Mouse (Mus musculus): ENCODE results near the gene Notch3. TPM values are rescaled to one million over a fixed set of nuclear protein-coding genes. Genes with fewer than 3 reads are reported as not detected.
"Not testable (repeated sequence)": the region's sequence is repeated elsewhere in the genome, so short reads cannot be mapped to it uniquely, and the experiment has no call there.

Notch3 gene
- polyA plus RNA-seq, 1 experiment from 2014 or later: 23.4 TPM

DNA sequence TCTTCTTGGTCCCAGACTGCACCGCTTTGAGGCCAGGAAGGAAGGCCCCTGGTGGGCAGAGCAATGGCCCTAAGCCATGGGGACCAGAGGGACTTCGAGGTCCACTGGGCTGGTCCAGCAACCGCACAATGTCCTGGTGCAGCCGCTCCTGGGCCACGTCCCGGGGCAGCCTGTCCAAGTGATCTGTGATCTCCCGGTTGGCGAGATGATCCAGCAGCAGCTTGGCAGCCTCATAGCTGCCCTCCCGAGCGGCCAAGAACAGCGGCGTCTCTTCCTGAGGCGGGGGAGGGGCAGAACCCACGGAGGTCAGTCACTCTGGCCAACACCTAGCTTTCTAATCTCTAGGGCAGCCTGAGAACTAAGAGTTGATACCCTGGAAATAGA is 44.1 kb downstream of the Notch3 start:
- DNase-seq (ENCODE audit: low spot score): no peak
- Histone ChIP-seq H3K9me3 (replicated peaks) (no peaks in the 10 kb centered on the region; the same call in 1 of the 2 replicates), H3K36me3 (peaks cover 78% of the 10 kb centered on the region), H3K4me3 (no peak overlapping the region), H3K27me3 (ENCODE audit: low read depth, poor library complexity, severe bottlenecking) (no peaks in the 10 kb centered on the region), H3K27ac (replicated peaks) (no peak overlapping the region), H3K4me1 (peaks cover 11% of the 10 kb centered on the region)
- 83% methylated on average over 14 of the region's 14 CpGs for WGBS

DNA sequence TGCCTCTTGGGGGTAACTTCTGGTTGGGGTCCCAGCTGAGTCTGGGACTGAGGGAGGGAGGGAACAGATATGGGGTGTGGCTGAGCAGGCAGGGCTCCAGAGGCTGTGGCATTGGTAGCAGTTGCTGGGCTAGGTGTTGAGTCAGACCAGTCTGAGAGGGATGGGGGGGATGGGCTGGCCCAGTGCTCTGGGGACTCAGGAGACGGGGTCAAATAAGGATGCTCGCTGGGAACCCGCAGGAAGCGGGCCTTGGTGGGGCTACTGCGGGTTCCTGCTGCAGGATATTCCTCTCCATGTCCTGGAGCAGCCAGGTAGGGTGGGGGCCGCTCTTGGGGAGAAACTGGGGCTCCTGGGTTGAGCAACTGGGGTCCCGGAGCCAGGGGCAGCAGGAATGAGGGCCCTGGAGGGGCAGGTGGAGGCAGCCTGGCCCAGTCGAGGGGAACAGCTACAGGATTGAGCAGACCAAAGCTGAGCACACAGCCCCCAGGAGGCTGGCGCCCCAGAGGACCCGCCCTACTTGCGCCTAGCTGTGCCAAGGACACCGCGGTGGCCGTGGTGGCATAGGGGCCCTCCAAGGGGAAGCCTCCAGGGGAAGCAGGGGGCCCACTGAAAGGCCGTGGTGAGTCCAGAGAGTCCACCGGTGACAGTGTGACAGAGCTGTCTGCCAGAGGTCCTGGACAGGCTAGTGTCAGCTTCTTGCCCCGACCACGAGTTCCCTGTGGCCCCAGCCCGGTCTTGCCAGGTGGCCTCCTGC is 44.6 kb downstream of the Notch3 start:
- Histone ChIP-seq H3K9me3 (replicated peaks) (no peaks in the 10 kb centered on the region; the same call in 1 of the 2 replicates), H3K36me3 (peaks cover 73% of the 10 kb centered on the region), H3K27ac (replicated peaks) (no peak overlapping the region), H3K4me1 (peaks cover 16% of the 10 kb centered on the region), H3K4me3 (no peak overlapping the region), H3K27me3 (ENCODE audit: low read depth, poor library complexity, severe bottlenecking) (peaks cover 5% of the 10 kb centered on the region)
- DNase-seq (ENCODE audit: low spot score): no peak
- 82% methylated on average over 19 of the region's 19 CpGs for WGBS

DNA sequence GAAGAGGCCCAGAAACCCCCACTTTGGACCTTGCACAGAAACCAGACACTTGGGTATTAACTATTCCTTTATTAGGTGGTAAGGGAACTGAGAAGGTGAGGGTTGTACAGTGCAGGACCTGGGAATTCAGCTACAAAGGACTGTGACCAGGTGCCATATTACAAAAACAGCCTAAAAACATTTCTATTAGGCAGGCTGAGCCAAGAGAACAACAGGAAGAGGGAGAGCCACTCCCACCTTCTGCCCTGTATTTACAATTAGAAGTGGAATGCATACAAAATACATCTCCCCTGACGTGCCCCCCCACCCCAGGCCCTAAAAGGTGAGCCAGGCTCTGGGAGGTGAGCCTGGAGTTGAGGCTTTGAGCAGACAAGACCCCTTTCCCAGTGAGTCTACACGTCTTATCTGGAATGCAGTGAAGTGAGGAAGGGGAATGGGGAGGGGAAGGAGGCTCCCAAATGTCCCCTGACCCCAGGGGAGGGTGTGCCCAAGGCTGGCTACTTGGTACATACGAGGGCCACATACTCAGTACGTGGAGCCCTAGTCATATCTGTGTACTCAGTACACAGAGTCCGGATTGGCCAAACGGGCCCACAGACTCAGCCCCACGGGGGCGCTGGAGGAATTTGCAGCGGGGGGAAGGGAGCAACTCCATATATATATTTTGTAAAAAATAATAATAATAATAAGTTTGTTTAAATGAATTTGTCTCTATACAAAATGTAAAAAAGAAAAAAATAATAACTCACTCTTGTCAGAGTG is 45.7 kb downstream of the Notch3 start:
- no peak for DNase-seq (ENCODE audit: low spot score)

DNA sequence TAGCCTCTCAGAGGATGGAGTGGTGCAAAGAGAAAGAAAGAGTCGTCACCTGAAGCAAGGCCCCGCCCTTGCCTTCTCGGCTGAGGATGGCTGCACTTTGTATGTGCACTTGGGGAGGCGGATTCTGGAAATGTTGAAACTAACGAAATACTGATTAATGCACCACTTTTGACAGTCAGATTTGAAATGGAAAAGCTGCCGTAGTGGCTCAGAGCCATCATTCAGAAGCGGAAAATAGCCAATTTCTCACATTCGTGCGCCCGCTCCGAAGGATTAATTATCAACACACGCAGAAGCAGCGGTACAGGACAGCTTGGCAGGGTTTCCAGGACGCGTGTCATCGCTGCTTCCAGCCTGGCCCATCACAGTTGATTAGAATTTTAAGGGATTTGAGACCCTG is 47.5 kb downstream of the Notch3 start:
- Histone ChIP-seq H3K27me3 (ENCODE audit: low read depth, poor library complexity, severe bottlenecking) (peaks cover 31% of the 10 kb centered on the region), H3K4me1 (peaks cover 20% of the 10 kb centered on the region), H3K27ac (replicated peaks) (no peak overlapping the region), H3K9me3 (replicated peaks) (no peaks in the 10 kb centered on the region), H3K4me3 (no peak overlapping the region), H3K36me3 (peaks cover 46% of the 10 kb centered on the region)
- DNase-seq (ENCODE audit: low spot score): no peak
- WGBS: 88% methylated on average over 16 of the region's 16 CpGs

More for the DNA sequence above, 45.7 kb downstream of the Notch3 start:
- no peak overlapping the region for H3K27ac ChIP-seq (replicated peaks)
- peaks cover 62% of the 10 kb centered on the region for H3K36me3 ChIP-seq
- WGBS: 88% methylated on average over 9 of the region's 9 CpGs
- peaks cover 15% of the 10 kb centered on the region for H3K27me3 ChIP-seq (ENCODE audit: low read depth, poor library complexity, severe bottlenecking)
- no peak overlapping the region for H3K4me3 ChIP-seq
- H3K4me1 ChIP-seq: peaks cover 16% of the 10 kb centered on the region
- H3K9me3 ChIP-seq (replicated peaks): no peaks in the 10 kb centered on the region

DNA sequence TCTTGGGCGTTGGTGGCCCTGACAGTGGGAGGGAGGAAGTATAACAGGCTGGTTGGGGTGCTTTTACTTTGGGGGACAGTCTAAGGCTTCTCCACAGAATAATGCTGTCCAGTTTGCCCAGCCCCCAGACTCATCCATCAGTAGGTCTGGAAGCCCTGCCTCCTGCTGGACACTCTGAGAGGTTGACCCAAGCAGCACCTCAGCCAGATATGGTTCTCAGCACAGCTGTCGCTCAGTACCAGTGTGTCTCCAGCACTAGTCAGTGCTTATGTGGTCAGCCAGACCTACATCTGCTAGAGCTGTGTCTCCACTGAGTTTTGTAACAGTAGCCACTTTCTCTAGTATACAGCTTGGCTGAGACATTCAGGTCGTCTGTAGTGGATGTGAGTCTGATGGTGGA is 48.2 kb downstream of the Notch3 start:
- Histone ChIP-seq H3K27ac (replicated peaks) (peak overlapping the region; percentile 33; the same call in 1 of the 2 replicates), H3K4me3 (peak overlapping the region; percentile 23), H3K27me3 (ENCODE audit: low read depth, poor library complexity, severe bottlenecking) (peaks cover 38% of the 10 kb centered on the region), H3K4me1 (peaks cover 27% of the 10 kb centered on the region), H3K36me3 (peaks cover 39% of the 10 kb centered on the region), H3K9me3 (replicated peaks) (no peaks in the 10 kb centered on the region)
- WGBS: 22% methylated on average over 3 of the region's 3 CpGs
- DNase-seq (ENCODE audit: low spot score): no peak

DNA sequence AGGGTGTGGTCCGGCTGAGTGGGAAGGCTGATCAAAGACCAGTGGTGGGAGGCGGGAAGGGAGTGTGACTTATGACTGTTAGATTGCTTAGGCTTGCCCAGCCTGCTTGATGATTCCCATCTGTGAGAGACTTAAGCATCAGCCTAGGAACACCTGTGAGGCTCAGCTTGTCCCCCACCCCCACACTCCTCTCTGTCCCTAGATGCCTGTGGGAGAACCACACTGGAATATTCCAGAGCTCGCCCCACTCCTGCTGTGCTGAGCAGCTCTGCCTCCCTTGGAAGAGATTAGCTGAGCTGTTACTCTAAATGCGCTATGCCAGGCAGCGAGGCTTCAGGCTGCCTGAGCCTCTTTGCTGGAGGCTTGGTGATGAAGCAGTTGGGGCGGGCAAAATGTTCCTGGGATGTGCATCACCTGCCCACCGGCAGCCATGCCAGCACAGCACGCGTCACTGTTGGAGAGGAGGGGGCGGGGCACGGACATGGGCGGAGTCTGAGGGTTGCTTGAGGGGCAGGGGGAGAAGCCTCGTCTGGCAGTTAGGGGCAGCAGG is 48.7 kb downstream of the Notch3 start:
- peak; percentile 61 for DNase-seq (ENCODE audit: low spot score)
- Histone ChIP-seq H3K27ac (replicated peaks) (peak overlapping the region; percentile 33; the same call in 1 of the 2 replicates), H3K36me3 (peaks cover 34% of the 10 kb centered on the region), H3K4me3 (peak overlapping the region; percentile 23), H3K27me3 (ENCODE audit: low read depth, poor library complexity, severe bottlenecking) (peaks cover 43% of the 10 kb centered on the region), H3K4me1 (peaks cover 33% of the 10 kb centered on the region)
- 5% methylated on average over 13 of the region's 13 CpGs for WGBS
- not testable (repeated sequence) for H3K9me3 ChIP-seq (replicated peaks)

DNA sequence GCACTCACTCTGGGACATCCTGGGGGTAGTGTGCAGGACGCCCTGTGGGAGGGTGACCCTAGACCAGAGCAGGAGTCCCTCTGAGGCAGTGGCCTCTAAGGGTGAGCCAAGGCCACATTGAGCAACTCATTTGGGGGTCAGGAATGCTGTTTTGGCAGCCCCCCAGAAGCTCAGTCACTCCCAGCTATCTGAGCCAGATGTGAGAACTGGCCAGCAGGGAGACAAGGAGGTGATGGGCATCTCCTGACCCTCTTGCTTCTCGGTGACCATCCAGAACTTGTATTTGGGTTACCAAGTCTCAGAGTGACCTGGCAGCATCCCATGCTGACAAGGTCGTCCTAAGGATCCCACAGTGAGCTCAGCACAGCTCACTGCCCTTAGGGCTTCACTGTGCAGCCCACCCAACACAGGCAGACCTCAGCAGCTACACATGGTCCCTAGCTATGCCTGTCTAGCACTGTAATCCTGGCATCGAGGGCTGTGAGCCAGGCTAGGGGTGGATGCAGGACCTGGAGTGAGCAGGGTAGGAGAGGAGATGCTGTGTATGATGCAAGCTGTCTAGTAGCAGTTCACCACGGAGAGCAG is 49.3 kb downstream of the Notch3 start:
- Histone ChIP-seq H3K27ac (replicated peaks) (no peak overlapping the region), H3K4me3 (no peak overlapping the region), H3K27me3 (ENCODE audit: low read depth, poor library complexity, severe bottlenecking) (peaks cover 49% of the 10 kb centered on the region), H3K36me3 (peaks cover 28% of the 10 kb centered on the region), H3K4me1 (peaks cover 34% of the 10 kb centered on the region), H3K9me3 (replicated peaks) (no peaks in the 10 kb centered on the region)
- 47% methylated on average over 5 of the region's 5 CpGs for WGBS
- no peak for DNase-seq (ENCODE audit: low spot score)

DNA sequence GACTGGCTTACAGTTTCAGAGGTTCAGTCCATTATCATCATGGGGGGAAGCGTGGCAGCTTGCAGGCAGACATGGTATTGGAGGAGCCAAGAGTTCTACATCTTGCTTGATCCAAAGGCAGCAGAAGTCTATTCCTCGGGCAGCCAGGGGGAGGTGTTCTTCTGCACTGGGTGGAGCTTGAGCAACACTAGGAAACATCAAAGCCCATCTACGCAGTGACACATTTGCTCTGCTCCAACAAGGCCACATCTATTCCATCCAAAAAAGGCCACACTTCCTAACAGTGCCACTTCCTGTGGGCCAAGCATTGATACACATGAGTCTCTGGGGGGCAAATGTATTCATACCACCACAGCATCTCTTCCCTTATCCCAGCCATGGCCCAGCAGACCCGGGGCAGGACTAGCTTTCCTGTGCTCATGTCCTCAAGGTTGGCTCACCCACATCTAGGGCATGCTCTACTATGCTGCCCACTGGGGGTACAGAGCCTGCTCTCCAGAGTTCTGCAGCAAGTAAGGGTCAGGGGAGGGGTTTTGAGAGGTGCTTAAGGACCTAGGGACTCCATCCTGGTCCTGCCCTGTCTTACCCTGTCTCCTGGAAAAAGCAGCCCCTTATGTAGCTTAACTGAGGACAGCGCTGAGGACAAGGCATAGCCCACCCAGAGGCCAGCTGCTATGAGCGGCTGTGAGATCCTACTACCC is 49.9 kb downstream of the Notch3 start:
- Histone ChIP-seq H3K36me3 (peaks cover 22% of the 10 kb centered on the region), H3K9me3 (replicated peaks) (no peaks in the 10 kb centered on the region), H3K27ac (replicated peaks) (no peak overlapping the region), H3K27me3 (ENCODE audit: low read depth, poor library complexity, severe bottlenecking) (peaks cover 52% of the 10 kb centered on the region), H3K4me1 (peaks cover 34% of the 10 kb centered on the region), H3K4me3 (no peak overlapping the region)
- no peak for DNase-seq (ENCODE audit: low spot score)
- WGBS: 72% methylated on average over 6 of the region's 6 CpGs

DNA sequence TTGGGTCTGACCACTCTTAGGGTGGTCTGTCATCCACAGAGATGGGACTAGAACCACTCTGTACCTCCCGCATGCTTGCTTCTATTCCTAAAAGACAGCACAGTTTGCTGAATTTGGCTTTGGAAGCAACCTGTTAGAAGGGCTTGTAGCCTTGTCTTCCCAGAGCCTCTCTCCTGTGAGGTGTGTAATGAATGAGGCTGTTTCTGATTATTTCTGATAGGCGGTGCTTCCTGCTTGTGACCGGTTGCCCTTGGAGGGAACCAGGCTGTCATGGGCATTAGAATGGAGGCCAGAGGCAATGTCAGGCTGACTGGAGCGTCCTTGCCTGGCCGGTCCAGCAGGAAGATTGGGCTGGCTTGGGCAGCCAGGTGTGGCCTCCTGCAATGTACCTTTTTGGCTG is 52.2 kb downstream of the Notch3 start:
- H3K27me3 ChIP-seq (ENCODE audit: low read depth, poor library complexity, severe bottlenecking): peaks cover 62% of the 10 kb centered on the region
- peaks cover 45% of the 10 kb centered on the region for H3K4me1 ChIP-seq
- not testable (repeated sequence) for H3K36me3 ChIP-seq; DNase-seq (ENCODE audit: low spot score); H3K27ac ChIP-seq (replicated peaks); H3K9me3 ChIP-seq (replicated peaks)
- peak overlapping the region; percentile 65 for H3K4me3 ChIP-seq
- WGBS: 65% methylated on average over 5 of the region's 5 CpGs

DNA sequence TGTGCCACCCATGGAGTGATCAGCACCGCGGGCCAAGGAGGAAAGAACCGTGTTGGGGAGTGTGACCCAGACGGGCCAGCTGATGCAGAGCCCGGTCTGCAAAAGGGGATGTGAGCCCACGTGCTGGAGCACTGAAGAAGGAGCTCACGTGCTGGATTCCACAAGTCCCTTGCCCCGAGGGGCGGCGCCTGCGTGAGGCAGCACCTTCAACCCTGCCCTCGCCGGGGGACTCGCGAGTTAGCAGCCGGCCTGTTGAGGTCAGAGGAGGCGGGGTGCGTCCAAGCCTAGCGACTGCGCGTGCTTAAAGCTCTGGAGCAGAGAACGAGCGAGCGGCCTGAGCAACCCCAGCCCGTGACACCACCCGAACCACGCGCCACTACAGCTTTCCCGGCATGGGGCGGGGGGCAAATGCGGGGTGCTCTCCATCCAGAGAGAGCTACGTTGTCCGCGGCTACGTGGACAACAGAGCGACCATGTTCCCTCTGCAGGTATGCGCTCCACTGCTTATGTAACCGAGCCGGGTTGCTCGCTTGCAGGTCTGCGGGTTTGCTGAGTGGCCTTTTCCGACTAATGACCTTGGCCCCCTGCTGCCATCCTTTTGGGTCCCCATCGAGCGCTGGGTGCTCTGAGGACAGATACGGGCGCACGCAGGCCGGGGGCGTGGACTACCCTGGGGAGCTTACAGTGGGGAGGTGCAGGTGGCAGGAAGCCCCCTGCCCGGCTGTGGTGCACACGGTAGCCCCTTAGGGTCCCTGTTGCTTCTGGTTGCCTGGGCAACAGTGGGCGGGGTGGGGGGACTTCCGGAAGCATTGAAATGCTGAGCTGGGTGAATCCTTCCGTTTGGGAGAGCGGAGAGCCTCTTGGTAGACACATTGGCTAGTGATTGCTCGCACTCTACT is 52.9 kb downstream of the Notch3 start:
- Histone ChIP-seq H3K4me1 (peaks cover 45% of the 10 kb centered on the region), H3K9me3 (replicated peaks) (no peaks in the 10 kb centered on the region), H3K27ac (replicated peaks) (peak overlapping the region; percentile 70), H3K4me3 (peak overlapping the region; percentile 65), H3K27me3 (ENCODE audit: low read depth, poor library complexity, severe bottlenecking) (peaks cover 62% of the 10 kb centered on the region), H3K36me3 (no peaks in the 10 kb centered on the region)
- WGBS: under 1% methylated on average over 56 of the region's 56 CpGs
- DNase-seq (ENCODE audit: low spot score): peak; percentile 65

DNA sequence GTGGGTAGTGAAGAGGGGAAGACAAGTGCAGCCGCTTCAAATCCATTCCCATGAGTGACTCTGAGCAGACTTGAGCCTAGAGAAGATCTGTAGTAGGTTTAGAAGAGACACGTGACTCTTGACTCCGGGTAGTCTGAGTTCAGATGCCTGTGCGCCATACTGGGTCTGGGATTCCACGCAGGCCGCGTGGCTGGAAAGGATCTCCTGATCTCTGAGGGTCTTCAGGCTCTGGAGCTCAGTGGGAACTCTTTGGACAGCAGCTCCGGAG is 53.5 kb downstream of the Notch3 start:
- H3K27ac ChIP-seq (replicated peaks): peak overlapping the region; percentile 70
- WGBS: under 1% methylated on average over 8 of the region's 8 CpGs
- peaks cover 46% of the 10 kb centered on the region for H3K4me1 ChIP-seq
- no peaks in the 10 kb centered on the region for H3K9me3 ChIP-seq (replicated peaks)
- no peaks in the 10 kb centered on the region for H3K36me3 ChIP-seq
- no peak for DNase-seq (ENCODE audit: low spot score)
- peaks cover 62% of the 10 kb centered on the region for H3K27me3 ChIP-seq (ENCODE audit: low read depth, poor library complexity, severe bottlenecking)
- peak overlapping the region; percentile 65 for H3K4me3 ChIP-seq
